Mouse (Mus musculus): ENCODE results near the gene Spem1. TPM values are rescaled to one million over a fixed set of nuclear protein-coding genes. Genes with fewer than 3 reads are reported as not detected.
A peak's percentile ranks its signal among the peaks of the same experiment; 100 is the strongest.
"Not testable (repeated sequence)": the region's sequence is repeated elsewhere in the genome, so short reads cannot be mapped to it uniquely, and the experiment has no call there.

The Spem1 gene
- polyA plus RNA-seq (2015; fragmentation: Nextera tagmentation; extraction: Ambion mirVana), result not detected in 2 replicates

- Histone ChIP-seq H3K27ac (ENCODE audit: low read depth) (no peak within 1 kb of the TSS), H3K4me1 (ENCODE audit: insufficient read depth) (no peaks in the 10 kb centered on the region), H3K4me2 (ENCODE audit: low read depth, low read length) (no peak within 1 kb of the TSS), H3K9me3 (ENCODE audit: low read length) (no peaks in the 10 kb centered on the region), H3K4me3 (ENCODE audit: low read depth, low read length) (no peak within 1 kb of the TSS), H3K27me3 (ENCODE audit: insufficient read depth, low read length) (no peaks in the 10 kb centered on the region), H3K9ac (replicated peaks) (no peak within 1 kb of the TSS), H3K36me3 (replicated peaks; ENCODE audit: insufficient read depth, low read length) (no peaks in the 10 kb centered on the region)
- DNase-seq, result no peak
- 61% methylated on average over 2 of the region's 3 CpGs for WGBS (ENCODE audit: insufficient replicate concordance)
- ATAC-seq, result no peak
- TF ChIP-seq EP300 (IDR thresholded peaks at IDR 0.05; ENCODE audit: low read depth), result no peak
- TF ChIP-seq CTCF (IDR thresholded peaks at IDR 0.05; ENCODE audit: low read depth), result no peak
Observed at GRCm38 (mm10) chr11:69822080-69822479, at the start of gene Spem1. Gene Spem1, minus strand, starts transcription at chr11:69822180.

GRCm38 (mm10) chr11:69870289-69871069 is 48.5 kb upstream of the Spem1 start:
- 78% methylated on average over 2 of the region's 2 CpGs for WGBS (ENCODE audit: insufficient replicate concordance)

GRCm38 (mm10) chr11:69867335-69867734 is 45.4 kb upstream of the Spem1 start:
- no peaks in the 10 kb centered on the region for H3K9me3 ChIP-seq (ENCODE audit: low read length)
- peaks cover 10% of the 10 kb centered on the region for H3K4me1 ChIP-seq (ENCODE audit: insufficient read depth)
- 43% methylated on average over 9 of the region's 9 CpGs for WGBS (ENCODE audit: insufficient replicate concordance)
- no peak overlapping the region for H3K9ac ChIP-seq (replicated peaks)
- no peaks in the 10 kb centered on the region for H3K27me3 ChIP-seq (ENCODE audit: insufficient read depth, low read length)
- no peaks in the 10 kb centered on the region for H3K36me3 ChIP-seq (replicated peaks; ENCODE audit: insufficient read depth, low read length)
- no peak for ATAC-seq
- H3K27ac ChIP-seq (ENCODE audit: low read depth), result no peak overlapping the region
- H3K4me2 ChIP-seq (ENCODE audit: low read depth, low read length), result no peak overlapping the region
- no peak for TF ChIP-seq EP300 (IDR thresholded peaks at IDR 0.05; ENCODE audit: low read depth)
- TF ChIP-seq CTCF (IDR thresholded peaks at IDR 0.05; ENCODE audit: low read depth), result no peak
- no peak overlapping the region for H3K4me3 ChIP-seq (ENCODE audit: low read depth, low read length)
- no peak for DNase-seq

More at GRCm38 (mm10) chr11:69870289-69871069, 48.5 kb upstream of the Spem1 start:
- Histone ChIP-seq H3K4me2 (ENCODE audit: low read depth, low read length) (no peak overlapping the region), H3K27me3 (ENCODE audit: insufficient read depth, low read length) (no peaks in the 10 kb centered on the region), H3K27ac (ENCODE audit: low read depth) (no peak overlapping the region), H3K4me1 (ENCODE audit: insufficient read depth) (peaks cover 5% of the 10 kb centered on the region; the same call in 1 of the 2 replicates), H3K4me3 (ENCODE audit: low read depth, low read length) (no peak overlapping the region), H3K9ac (replicated peaks) (no peak overlapping the region), H3K36me3 (replicated peaks; ENCODE audit: insufficient read depth, low read length) (no peaks in the 10 kb centered on the region), H3K9me3 (ENCODE audit: low read length) (no peaks in the 10 kb centered on the region)
- ATAC-seq (no peak), DNase-seq (no peak)
- no peak for TF ChIP-seq CTCF (IDR thresholded peaks at IDR 0.05; ENCODE audit: low read depth)
- no peak for TF ChIP-seq EP300 (IDR thresholded peaks at IDR 0.05; ENCODE audit: low read depth)

- H3K27me3 ChIP-seq (ENCODE audit: insufficient read depth, low read length), result no peaks in the 10 kb centered on the region
- no peaks in the 10 kb centered on the region for H3K9me3 ChIP-seq (ENCODE audit: low read length)
- WGBS (ENCODE audit: insufficient replicate concordance), result 88% methylated on average over 9 of the region's 9 CpGs
- H3K27ac ChIP-seq (ENCODE audit: low read depth), result no peak overlapping the region
- no peak for ATAC-seq
- H3K4me1 ChIP-seq (ENCODE audit: insufficient read depth), result peaks cover 10% of the 10 kb centered on the region
- no peak for TF ChIP-seq EP300 (IDR thresholded peaks at IDR 0.05; ENCODE audit: low read depth)
- TF ChIP-seq CTCF (IDR thresholded peaks at IDR 0.05; ENCODE audit: low read depth), result no peak
- no peak overlapping the region for H3K4me3 ChIP-seq (ENCODE audit: low read depth, low read length)
- H3K36me3 ChIP-seq (replicated peaks; ENCODE audit: insufficient read depth, low read length), result no peaks in the 10 kb centered on the region
- DNase-seq, result no peak
- no peak overlapping the region for H3K9ac ChIP-seq (replicated peaks)
- no peak overlapping the region for H3K4me2 ChIP-seq (ENCODE audit: low read depth, low read length)
Observed at GRCm38 (mm10) chr11:69865561-69865960, 43.6 kb upstream of the Spem1 start.

DNA sequence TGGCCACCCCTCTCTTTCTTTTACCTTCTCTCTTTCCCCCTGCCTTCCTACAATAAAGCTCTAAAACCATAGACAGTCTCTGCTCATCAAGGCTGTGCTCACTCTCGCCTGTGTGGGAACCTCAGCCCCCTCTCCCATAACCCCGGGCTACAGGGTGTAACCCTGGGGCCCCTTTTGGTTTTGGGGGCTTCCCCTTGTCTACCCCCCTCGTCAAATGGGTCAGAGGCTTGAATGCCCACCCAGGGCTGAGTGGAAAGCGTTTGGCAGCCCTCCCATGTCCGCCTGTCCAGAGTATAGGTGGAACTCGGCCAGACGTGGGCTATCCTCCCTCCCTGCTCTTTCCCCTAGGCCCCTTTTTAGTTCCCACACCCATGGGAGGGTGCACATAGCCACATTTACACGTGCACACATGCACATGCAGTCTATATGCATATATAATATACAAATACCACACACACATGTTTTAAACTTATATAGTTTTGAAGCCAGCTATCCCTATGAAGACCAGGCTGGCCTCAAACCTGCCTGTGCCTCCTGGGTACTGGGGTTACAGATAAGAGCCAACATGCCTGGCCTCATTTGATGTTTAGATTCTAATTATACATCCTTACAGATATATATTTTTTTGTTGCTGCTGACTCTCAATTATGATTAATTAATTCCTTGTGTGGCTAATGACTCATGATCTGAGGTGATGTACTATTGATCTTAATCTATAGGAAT is 42.3 kb upstream of the Spem1 start:
- no peak overlapping the region for H3K4me3 ChIP-seq (ENCODE audit: low read depth, low read length)
- no peaks in the 10 kb centered on the region for H3K27me3 ChIP-seq (ENCODE audit: insufficient read depth, low read length)
- no peak for ATAC-seq
- TF ChIP-seq EP300 (IDR thresholded peaks at IDR 0.05; ENCODE audit: low read depth), result no peak
- no peak for TF ChIP-seq CTCF (IDR thresholded peaks at IDR 0.05; ENCODE audit: low read depth)
- no peak for DNase-seq
- H3K27ac ChIP-seq (ENCODE audit: low read depth), result no peak overlapping the region
- 0 out of 2 replicates have a peak overlapping the region, but pooled peaks have one; percentile 21 for H3K9ac ChIP-seq (replicated peaks)
- no peaks in the 10 kb centered on the region for H3K36me3 ChIP-seq (replicated peaks; ENCODE audit: insufficient read depth, low read length)
- H3K4me2 ChIP-seq (ENCODE audit: low read depth, low read length), result 0 out of 2 replicates have a peak overlapping the region, but pooled peaks have one; percentile 7
- no peaks in the 10 kb centered on the region for H3K9me3 ChIP-seq (ENCODE audit: low read length)
- 36% methylated on average over 8 of the region's 8 CpGs for WGBS (ENCODE audit: insufficient replicate concordance)
- H3K4me1 ChIP-seq (ENCODE audit: insufficient read depth), result peaks cover 10% of the 10 kb centered on the region

DNA sequence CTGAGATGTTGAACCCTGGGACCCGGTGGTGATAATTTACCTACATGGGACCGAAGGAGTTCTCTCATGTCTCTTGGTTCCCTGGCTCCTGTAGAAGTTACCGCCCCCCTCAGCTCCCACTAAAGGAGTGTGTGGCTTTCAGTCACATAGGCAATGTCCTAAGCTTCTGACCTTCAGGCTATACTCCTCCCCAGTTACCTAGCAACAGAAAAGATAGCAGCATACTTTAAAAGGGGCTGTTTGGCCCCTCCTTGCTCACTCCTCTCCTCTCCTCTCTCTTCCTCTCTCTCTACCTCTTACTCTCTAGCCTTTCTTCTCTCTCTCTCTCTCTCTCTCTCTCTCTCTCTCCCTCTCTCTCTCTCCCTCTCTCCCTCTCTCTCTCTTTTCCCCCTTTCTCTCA is 41.7 kb upstream of the Spem1 start:
- not testable (repeated sequence) for H3K4me3 ChIP-seq (ENCODE audit: low read depth, low read length); H3K27ac ChIP-seq (ENCODE audit: low read depth); H3K36me3 ChIP-seq (replicated peaks; ENCODE audit: insufficient read depth, low read length); H3K4me2 ChIP-seq (ENCODE audit: low read depth, low read length); ATAC-seq; H3K27me3 ChIP-seq (ENCODE audit: insufficient read depth, low read length); H3K9ac ChIP-seq (replicated peaks); H3K9me3 ChIP-seq (ENCODE audit: low read length); DNase-seq
- H3K4me1 ChIP-seq (ENCODE audit: insufficient read depth), result peaks cover 10% of the 10 kb centered on the region
- WGBS (ENCODE audit: insufficient replicate concordance), result 67% methylated on average over 3 of the region's 3 CpGs
